ENCODE assay signal across 19 mouse cellular contexts in the genomic region with DNA sequence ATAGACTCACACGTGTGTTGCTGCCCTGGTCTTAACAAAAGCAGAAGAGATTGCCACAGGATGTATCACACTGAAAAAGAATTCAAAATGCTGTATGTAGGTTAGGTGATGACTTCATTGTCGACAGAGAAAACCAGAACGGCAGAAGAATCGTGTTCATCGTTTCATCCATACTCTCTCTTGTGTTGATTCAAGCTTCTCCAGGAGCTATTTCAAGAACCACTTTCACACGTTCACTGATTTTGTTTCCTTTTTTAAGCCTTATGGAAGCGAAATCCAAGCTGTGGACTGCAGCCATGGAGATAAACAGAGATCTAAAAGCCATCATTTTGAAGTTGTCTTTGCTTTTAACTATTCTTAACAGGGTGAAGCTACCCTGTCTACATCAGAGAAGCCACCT.
DNase-seq lines count a peak whose midpoint lies in the region; ATAC-seq lines count a peak whose summit lies in the region.
"Had no signal": no experiment of that assay in that cellular context is flagged by ENCODE, and none has a peak within 500 bp of the region (broad histone marks: within the 10 kb centered on the region; RNA-seq: fewer than 3 reads in every experiment).

No protein-coding gene starts in this region.

- no peak for DNase-seq in frontal cortex, postnatal 25 days (ENCODE audit: low spot score in 2 of 2)
- peak; percentile 77 for DNase-seq in brain, adult 2 months (ENCODE audit: low read depth, low spot score)
- peak; percentile 20 for DNase-seq in brain, embryonic 18.5 days (ENCODE audit: low read depth, low spot score)
- DNase-seq in left cerebral cortex, postnatal 36 days (ENCODE audit: low spot score in 2 of 2): peak; percentile 8 to 13
- DNase-seq in ovary, postnatal 36 days (ENCODE audit: low spot score): no peak
- DNase-seq in cerebellum, postnatal 36 days: no peak
- DNase-seq: B cell, adult 2 months; cerebellum, adult 8-10 months; gastrocnemius, postnatal 14 days; kidney, adult 8-10 months; kidney, postnatal 10 days; liver, postnatal 0 days; thymus, postnatal 36 days had no signal

- peak; percentile 95 for ATAC-seq in frontal cortex, adult (ENCODE audit: low TSS enrichment)
- ATAC-seq: hindbrain, embryonic 16.5 days; intestine, embryonic 15.5 days; liver, postnatal 0 days; lung, postnatal 0 days; midbrain, embryonic 15.5 days; Patski had no signal

- intact Hi-C loops in left cerebral cortex, postnatal 36 days (cut with DNase I): no loop called here

Comparison
In these comparisons a context has a peak if more than half of its experiments do, and no peak if none do; other contexts are left out.
1. DNase-seq: peak in brain, adult 2 months (single experiment), brain, embryonic 18.5 days (single experiment) and left cerebral cortex, postnatal 36 days (2 of 2); none in frontal cortex, postnatal 25 days (0 of 2), ovary, postnatal 36 days (single experiment) and cerebellum, postnatal 36 days (0 of 2).